Mouse (Mus musculus): ENCODE results near the gene Anapc11.
A peak's percentile ranks its signal among the peaks of the same experiment; 100 is the strongest.

- TF ChIP-seq POLR2A (IDR thresholded peaks at IDR 0.05; ENCODE audit: borderline replicate concordance, low read depth, low read length) (no peak), CTCF (IDR thresholded peaks at IDR 0.05; ENCODE audit: low read depth, low read length) (peak; percentile 66)
These were observed 18.7 kb upstream of the Anapc11 start for GRCm38 (mm10) chr11:120579316-120580107.
